Mouse (Mus musculus) erythroblast, embryonic 14.5 days (primary cell): Measurements from ENCODE around the gene Pak1.

ENCODE experiments used
- GATA1 ChIP-seq: IDR thresholded peaks from 2 replicates; pipeline ENCODE4 v1.6.1; 2012; ENCODE audit warnings: low read length, inconsistent platforms, mixed read lengths
- TAL1 ChIP-seq: IDR thresholded peaks from 3 replicates; pipeline ENCODE4 v1.6.1; 2012; ENCODE audit warnings: low read length, inconsistent platforms, mixed read lengths

DNA sequence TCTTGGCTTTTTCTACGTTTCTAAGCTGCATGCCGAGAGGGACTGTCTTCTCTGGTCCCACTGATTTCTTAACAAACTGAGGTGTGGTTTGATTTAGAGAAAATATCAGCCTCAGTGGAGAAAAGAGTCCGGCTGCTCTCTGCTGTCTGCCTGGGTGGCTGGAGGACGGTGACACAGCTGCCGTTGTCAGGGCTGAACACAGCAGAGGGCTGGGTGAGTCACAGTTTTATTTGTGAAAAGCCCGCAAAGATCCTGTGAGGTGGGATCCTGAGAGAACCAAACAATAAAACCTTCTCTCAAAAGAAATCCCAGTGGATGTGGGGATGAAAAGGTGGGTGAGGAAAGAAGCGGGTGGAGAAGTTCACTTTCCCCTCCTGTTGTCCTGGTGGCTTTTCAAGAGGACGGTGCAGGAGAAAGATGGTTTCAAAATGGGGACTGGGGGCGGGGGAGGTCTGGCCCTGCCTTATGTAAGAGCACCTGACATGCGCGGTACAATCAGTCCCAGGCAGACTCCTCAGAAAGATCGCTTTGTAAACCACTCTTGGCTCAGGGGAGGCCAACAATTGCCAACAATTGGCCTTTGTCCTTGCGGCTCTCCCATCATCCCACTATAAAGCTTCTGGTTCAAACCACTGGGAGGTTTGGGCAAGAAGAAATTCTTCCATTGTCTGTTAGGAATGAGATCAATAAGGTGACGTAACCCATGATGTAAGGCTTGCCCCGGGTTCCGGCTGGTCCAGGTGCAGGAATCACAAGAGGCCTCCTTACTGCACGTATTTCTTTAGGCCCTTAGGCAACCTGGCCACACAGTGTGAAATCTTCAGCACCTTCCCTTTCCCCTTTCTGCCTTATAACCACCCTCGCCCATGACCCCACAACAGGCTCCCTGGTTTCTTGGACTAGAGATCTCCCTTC, 31.1 kb upstream of the Pak1 start:
- TF ChIP-seq TAL1, result no peak
- no peak for TF ChIP-seq GATA1
